Mouse (Mus musculus) left cerebral cortex, postnatal 10 days (tissue): Measurements from ENCODE around the gene Rab15. TPM values are rescaled to one million over a fixed set of nuclear protein-coding genes. Genes with fewer than 3 reads are reported as not detected.
"Not testable (repeated sequence)": the region's sequence is repeated elsewhere in the genome, so short reads cannot be mapped to it uniquely, and the experiment has no call there.

ENCODE experiments used
- DNase-seq, 2 experiments: peaks; one replicate each; pipeline ENCODE4 v3.0.0; 2021 to 2022; ENCODE audit warnings: low spot score in 2 of 2, mixed read lengths in 1 of 2; ENCODE audit errors: extremely low spot score in 1 of 2
- intact Hi-C: fragments of 180-260 bp; cut with DNase I; formaldehyde crosslinking; loops from one replicate; pipeline ENCODE4 v1.15.1; 2025
- total RNA-seq, 2 experiments: library from RNA; stranded (reverse); gene quantifications; 2 replicates each; pipeline ENCODE4 v1.2.3; 2021

The Rab15 gene
- total RNA-seq, 2 experiments from 2014 or later: 188 to 199 TPM

DNA sequence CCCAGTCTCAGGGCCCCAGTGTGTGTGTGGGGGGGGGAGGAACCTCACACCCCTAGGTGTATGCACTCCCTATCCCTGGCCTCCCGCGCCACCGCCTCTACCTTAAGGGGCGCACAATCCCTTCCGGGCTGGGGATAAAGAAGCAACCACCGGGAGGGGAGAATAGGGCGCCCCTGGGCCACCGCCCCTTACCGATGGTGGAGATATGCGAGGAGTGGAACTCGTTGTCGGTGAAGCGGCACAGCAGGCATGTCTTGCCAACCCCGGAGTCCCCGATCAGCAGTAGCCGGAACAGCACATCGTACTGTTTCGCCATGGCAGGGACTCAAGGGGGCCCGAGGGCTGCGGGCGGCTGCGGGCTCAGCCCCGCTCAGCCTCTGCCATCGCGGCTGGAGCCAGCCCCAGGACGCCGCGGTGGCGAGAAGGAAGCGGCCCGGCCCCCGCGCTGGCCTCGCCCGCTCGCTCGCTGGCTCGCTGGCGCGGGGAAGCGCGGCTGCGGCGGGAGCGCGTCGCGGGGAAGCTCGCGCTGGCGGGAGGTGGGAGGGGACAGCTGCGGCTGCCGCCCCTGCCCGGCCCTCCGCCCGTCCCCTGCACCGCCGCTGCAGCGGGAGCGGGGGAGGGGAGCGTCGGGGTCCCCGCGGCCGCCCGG is 582 bp downstream of the Rab15 start:
- intact Hi-C loops: no loop called here
- peak in 1 of 2 experiments; percentile 64 for DNase-seq

DNA sequence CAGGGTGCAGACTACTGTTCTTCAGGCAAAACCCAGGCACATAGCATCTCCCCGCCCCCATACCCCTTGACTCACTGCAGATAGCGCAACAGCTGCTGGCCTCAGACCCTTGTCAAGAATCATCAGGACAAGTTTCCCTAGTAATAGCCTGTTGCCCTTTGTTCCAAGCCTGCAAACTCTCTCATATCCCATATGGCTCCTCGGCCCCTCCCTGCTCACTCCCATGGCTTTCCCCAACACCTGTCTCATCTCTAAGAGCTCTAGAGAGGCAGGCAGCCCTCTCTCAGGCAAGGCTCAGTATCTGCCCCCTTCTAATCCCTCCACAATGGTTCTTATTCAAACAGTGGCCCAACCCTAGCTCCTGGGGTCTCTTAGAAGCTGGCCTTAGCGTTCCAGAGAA is 2.1 kb downstream of the Rab15 start:
- intact Hi-C loops: no loop called here
- no peak for DNase-seq

DNA sequence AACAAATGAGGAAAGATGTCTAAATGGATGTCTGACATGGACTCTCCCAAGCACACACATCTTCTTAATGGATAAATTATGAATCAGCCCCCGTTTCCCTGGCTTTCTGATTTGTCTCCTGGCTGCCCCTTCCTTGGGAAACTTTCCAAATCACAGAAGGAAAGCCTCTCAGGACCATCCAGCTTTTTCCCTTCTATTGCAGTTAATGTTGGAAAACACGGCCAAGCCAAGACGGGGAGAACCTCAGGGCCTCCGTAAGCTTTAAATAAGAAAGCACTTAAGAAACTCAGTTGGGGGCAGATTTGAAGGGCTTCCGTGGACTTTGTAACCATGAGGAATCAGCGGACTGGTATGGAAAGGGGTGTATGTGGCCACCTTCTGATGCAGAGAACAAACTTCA is 2.9 kb downstream of the Rab15 start:
- intact Hi-C loops: no loop called here
- DNase-seq: no peak

DNA sequence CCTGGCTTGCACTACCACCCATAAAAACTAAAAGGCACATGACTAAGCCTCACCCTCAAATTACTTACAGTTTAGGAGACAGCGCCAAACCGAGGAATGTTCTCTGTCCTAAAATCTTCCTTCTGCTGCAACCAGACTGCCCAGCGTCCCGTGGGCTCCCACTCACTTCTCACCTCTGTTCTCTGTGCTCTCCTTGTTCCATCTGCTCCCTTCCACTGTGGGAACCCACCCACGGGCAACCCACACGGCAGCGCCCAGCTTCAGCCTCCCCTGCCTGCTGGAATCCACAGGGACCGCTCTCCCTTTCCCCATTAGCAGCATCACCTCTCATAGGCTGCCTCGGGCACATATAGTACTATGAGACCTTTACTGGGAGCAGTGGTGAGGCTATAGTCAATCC is 3.8 kb downstream of the Rab15 start:
- intact Hi-C loops: no loop called here
- DNase-seq: peak in 1 of 2 experiments; percentile 61

DNA sequence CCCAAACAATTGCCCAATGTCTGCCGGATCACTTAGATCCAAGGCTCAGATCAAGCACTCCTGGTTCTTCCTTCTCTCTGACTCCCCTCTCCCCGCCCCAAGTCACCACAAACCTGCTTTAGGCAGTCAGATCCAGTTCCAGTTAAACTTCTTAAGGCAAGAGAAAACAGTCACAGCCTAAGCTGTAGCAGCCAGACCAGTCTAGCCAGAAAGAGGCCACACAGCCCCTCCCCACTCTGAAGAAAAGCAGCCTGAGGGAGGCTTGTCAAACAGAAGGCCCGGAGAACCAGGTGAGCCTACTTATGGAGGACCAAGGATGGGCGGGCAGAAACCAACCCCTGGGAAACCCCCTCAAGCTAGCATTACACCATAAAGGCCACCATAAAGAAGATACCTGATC is 4.6 kb downstream of the Rab15 start:
- DNase-seq: no peak
- intact Hi-C loops: no loop called here

DNA sequence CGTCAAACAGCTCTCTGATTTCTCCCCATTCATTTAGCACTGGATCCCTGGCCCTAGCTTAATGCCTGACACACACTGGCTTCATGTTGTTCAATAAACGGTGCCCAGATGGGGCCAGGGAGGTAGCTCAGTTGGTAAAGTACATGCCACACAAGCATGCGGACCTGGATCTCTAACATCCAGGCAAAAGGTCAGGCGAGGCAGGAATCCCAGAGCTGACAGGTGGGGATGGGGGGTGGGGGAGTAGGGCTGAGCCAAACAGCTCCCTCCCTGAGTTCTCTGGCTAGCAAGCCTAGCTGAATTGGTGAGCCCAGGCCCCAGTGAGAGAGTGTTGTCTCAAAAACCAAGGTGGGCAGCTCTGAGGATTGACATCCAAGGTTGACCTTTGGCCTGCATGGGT is 5.5 kb downstream of the Rab15 start:
- intact Hi-C loops: no loop called here

DNA sequence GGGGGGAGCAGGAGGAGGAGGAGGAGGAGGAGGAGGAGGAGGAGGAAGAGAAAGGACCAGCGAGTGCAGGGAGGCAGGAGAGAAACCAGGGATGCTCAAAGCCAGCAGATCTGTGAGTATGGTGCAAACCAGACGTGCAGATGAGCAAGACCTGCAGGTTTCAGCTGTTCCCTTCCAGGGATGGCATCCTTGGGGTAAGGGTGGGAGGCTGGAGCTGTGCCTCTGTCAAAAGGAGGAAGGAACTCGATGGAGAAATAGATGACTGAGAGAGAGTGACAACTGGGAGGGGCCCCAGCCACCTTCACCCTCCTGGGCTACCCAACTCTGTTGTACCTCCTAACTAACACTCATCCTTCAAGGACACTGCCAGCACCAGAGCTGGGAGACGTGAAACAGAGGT is 6.0 kb downstream of the Rab15 start:
- DNase-seq: no peak
- intact Hi-C loops: no loop called here

More for the DNA sequence above, 5.5 kb downstream of the Rab15 start:
- DNase-seq: no peak

DNA sequence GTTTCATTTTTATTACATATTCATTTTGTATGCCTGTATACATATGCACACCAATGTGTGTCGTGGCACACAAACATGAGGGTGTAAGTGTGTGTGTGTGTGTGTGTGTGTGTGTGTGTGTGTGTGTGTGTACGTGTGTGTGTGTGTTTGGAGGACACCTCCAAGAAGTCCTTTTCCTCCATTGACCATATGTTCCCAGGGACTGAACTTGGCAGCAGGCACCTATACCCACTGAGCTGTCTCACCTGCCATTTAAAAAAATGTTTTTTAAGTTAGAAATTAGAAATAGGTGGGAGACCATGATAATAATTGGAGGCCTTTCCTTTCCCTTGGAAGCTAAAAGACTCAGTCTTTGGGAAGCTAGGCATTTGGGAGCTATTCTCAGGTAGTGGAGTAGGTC is 8.6 kb downstream of the Rab15 start:
- intact Hi-C loops: no loop called here
- DNase-seq: no peak

DNA sequence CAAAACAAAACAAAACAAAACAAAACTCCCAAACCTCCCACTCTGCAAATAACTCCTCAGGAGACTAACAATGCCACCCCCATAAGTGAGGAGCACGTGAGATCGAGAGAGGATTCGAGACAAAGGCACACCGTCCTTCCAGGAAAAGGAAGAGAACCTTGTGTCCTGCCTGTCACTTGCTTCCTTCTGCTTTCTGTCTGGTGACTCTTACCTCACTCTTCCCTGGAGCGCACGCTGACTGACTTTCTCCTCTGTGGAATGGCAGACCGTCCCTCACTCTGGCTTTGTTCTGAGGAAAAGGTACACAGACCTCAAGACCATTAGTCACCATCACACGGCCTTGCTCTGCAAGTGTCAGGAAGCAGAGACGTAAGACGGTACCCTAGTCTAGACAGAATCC is 9.2 kb downstream of the Rab15 start:
- intact Hi-C loops: no loop called here
- no peak for DNase-seq

DNA sequence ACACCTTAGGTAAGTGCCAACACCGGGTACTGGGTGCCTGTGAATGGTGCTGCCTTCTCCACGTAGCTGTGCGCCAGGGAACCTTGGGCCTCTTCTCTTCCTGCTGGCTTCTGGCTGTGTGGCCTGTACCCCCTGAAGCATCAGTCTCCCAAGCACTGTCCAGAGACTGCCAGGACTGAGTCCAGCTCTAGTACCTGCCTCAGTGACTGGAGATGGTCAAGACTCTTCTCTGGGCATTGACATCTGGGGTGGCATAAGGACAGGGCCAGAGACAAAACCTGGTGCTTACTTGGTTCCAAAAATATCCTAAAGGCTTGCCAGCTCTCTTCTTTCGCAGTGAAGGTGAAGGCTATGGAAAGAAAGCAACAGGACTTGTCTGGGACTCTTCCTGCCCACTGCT is 11.7 kb downstream of the Rab15 start:
- intact Hi-C loops: no loop called here
- no peak for DNase-seq

DNA sequence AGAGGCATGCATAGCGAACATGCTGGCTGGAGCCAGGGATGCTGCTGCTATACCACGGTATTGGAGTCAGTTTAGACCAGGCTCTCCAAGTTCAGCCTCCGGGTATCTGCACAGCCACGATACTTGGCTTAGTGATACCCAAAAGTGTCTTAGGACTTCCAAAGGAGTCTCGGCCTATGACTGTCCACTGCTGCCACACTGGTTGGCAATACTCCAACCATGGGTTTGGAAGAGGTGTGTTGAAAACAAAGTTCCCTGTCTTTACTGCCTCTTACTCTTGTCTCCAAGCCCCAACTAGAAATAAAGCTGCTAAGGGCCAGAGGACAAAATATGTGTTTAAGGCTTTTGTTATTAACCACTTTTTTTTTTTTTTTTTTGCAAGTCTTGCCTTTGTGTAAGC is 12.2 kb downstream of the Rab15 start:
- intact Hi-C loops: no loop called here
- DNase-seq: no peak

DNA sequence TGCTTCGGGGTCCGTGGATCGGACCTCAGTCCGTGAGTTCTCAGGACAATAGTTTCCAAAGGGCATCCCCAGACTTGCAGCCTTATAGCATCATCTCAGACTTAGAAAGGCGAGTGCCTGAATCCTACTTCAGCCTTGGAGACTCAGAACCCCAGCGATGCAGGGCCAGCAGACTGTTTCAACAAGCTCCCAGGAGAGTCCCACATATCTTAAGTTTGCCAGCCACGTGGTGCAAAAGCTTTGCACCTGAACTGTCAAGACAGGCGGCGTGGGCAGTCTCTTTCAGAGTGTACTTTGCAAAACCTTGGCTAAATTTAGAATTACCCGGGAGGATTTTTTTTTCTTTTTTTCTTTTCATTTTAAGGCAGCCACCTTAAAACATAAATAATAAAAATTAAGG is 14.9 kb downstream of the Rab15 start:
- DNase-seq: no peak

DNA sequence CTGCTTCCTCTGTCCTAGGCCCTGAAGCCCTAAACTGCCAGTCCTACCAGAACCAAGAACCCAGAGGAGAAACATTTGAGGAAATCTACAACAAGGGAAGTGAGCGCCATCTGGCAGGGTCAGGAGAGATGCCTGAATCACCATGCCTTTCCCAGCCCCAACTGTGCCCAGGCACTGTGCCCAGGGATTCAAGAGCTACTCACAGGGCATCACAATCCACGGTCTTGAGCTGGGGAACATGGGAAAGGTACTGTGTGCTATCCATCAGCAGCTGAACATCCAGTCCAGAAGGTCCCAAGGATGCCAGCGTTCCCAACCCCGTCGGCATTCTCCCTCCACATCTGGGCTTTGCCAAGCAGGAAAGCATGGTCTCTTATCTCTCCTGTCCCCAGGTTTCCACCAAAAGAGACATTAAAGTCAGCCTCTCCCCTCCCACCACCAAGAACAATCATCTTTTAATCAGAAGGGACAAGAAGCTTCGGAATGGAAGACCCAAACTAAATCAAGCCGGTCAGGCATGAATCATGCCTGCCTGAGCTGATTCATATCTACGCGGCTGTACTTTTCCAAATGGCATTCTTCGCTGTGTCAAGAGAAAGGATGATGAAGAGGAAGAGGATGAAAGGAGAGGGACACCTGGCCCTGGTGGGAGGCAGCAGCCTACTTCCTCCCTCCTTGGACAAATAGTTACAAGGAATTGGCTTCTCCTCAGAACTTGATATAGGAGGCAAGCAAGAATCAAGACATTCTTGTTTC is 17.5 kb downstream of the Rab15 start:
- DNase-seq: no peak
- intact Hi-C loops: no loop called here

More for the DNA sequence above, 14.9 kb downstream of the Rab15 start:
- intact Hi-C loops: no loop called here

DNA sequence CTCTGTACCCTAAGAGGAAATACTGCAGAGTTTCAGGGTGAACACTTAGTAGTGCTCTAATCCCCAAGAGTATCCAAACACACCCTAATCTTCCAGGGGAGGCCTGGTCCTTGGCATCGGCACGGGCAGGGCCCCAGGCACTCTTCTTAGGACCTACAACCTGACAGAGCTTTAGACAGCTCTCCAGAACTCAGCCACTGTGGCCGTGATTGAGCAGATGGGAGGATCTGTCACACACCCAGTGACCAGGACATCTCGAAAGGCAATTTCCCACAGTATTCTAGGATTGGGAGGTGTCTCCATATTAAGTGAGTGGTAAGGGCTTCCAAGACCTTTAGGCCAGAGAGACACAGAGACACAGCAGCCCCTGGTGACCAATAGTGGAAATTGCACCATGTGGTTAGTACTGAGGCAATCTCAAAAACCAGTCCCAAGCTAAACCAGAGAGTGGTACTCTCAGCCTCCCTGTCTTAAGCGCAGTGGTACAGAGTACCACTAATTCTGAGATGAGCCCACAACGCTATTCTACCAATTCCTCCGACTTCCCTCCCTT is 18.9 kb downstream of the Rab15 start:
- DNase-seq: no peak
- intact Hi-C loops: no loop called here

DNA sequence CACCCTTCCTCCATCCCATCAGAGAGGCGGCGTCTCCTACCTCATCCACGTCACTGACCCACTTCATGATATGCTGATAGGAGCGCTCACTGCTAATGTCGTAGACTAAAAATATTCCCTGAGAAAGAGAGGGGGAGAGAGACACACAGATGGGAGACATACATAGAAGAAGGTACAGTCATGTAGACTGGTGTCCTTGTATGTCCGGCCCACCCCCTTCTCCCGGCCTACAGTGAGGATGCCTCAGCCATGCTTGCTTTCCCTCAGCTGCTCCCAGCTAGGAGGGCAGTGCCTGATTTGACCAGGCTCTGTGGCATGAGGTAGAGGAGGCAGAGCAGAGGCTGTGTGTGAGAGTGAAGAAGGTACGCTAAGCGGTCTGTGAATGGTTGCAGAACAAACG is 19.7 kb downstream of the Rab15 start:
- intact Hi-C loops: no loop called here
- no peak for DNase-seq

DNA sequence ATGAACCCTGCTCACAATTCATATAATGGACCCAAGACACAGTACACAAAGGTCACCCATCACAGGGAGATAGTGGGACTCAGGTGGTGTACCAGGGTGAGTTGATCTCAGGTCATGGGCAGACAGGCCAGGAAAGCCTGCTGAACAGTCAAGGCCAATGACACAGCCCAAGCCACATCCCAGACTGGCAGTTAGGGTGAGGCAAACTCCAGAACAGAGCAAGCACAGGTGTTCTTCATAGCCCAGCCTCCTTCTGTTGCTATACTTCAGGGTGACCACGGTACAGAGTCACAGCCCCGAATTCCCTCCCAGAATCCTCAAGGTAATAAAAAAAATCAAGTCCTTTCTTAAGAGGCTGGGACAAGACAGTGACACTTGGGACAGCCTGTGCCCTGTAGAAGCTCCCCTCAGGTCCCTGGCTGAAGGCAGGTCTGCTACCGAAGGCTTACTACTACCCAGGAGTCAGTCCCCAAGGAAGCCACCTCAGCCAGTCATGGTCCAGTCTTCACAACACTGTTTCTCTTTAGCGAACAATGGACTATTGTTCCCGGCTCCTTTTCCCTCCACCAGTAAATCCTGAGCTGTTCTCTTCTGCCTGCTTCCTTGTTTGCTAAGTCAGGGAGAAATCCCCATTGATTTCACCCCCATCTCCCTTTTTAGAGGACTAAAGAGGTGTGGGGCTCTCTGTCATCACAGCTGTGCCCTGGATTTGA is 24.5 kb downstream of the Rab15 start:
- DNase-seq: peak in 1 of 2 experiments; percentile 14
- intact Hi-C loops: no loop called here

DNA sequence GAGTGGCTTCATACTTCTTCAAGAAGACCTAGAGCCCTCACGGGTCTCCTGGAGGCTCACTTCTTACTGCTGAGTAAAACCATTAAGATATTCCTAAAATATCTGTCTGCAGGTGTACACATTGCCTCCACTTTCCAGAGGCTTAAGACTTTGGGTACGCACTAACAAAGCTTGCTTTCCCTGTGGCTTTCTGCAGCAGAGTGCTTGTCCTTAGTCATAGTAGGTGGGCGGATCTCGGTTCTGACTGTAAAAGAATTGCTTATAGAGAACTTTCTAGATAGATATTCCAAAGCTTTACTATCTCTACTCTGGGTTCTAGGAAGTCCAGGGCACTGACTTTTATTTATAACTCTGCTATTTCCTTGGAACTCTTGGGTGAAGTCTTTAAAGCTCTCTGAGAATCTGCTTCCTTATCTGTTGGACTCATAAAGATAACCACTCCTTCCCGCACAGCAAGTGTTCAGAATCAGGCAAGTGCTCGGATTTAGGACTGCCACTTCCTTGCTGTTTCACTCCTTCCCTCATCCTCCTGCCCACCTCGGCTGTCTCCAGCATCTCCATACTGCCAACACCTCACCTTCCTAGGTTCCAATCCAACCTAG is 25.7 kb downstream of the Rab15 start:
- intact Hi-C loops: no loop called here

DNA sequence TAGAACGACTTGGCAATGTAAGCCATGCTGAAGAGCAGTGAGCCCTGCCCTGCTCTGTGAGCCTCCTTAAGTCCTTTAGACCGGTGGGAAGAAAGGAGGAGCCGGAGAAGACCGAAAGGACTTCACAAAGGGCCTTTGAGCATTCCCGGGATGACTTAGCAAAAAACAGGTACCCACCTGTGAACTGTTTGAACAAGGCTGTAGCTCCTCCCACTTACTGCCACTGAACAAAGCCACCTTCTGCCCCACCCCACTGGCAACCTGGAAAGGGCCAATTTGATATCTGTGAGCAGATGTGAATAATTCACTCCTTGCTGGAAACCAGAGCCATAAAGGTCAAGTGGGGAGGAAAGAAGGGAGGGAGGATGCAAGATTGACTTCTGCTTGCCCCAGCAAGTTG is 27.4 kb downstream of the Rab15 start, which contains the start of gene Gpx2:
Gene Gpx2 (minus strand): TSS at position 205 of the 400 bp plus-strand sequence.
- no peak for DNase-seq
- intact Hi-C loops: no loop called here

More for the DNA sequence above, 25.7 kb downstream of the Rab15 start:
- peak in 1 of 2 experiments; percentile 13 for DNase-seq

DNA sequence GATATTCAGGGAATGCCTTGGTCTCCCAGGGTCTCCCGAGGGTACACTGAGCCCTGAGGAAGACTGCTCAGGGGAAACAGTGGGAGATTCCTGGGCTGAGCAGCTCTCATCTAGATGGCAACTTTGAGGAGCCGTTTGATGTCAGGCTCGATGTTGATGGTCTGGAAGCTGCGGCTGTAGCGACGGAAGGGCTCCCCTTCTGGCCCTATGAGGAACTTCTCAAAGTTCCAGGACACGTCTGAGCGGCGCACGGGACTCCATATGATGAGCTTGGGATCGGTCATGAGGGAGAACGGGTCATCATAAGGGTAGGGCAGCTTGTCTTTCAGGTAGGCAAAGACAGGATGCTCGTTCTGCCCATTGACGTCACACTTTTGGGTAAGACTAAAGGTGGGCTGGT is 30.2 kb downstream of the Rab15 start:
- DNase-seq: not testable (repeated sequence)

More for the DNA sequence above, 30.2 kb downstream of the Rab15 start:
- intact Hi-C loops: not testable (repeated sequence)
